Mouse (Mus musculus) lung, postnatal 10 days (tissue): ENCODE measurements around the gene Mcm7.
"Not testable (repeated sequence)": the region's sequence is repeated elsewhere in the genome, so short reads cannot be mapped to it uniquely, and the experiment has no call there.

Source experiments
- DNase-seq: peaks from one replicate; pipeline ENCODE4 v3.0.0; 2021

Gene Mcm7

GRCm38 (mm10) chr5:138171695-138172491, at the start of gene Mcm7, which contains the start of gene Ap4m1:
Gene Mcm7, minus strand, starts transcription at chr5:138172422.
Gene Ap4m1, plus strand, starts transcription at chr5:138172002.
- peak; percentile 99 for DNase-seq

GRCm38 (mm10) chr5:138219864-138220263, 47.6 kb upstream of the Mcm7 start:
- DNase-seq = no peak

- not testable (repeated sequence) for DNase-seq
Measured at GRCm38 (mm10) chr5:138216632-138217031, 44.4 kb upstream of the Mcm7 start.

- no peak for DNase-seq
Measured at GRCm38 (mm10) chr5:138207873-138208272, 35.7 kb upstream of the Mcm7 start.

GRCm38 (mm10) chr5:138207253-138207652, 35.0 kb upstream of the Mcm7 start:
- no peak for DNase-seq

GRCm38 (mm10) chr5:138202086-138202485, 29.9 kb upstream of the Mcm7 start:
- DNase-seq = no peak

- no peak for DNase-seq
Measured at GRCm38 (mm10) chr5:138199576-138199975, 27.4 kb upstream of the Mcm7 start.

- DNase-seq = no peak
Measured at GRCm38 (mm10) chr5:138195463-138195862, 23.2 kb upstream of the Mcm7 start.

- peak; percentile 37 for DNase-seq
Measured at GRCm38 (mm10) chr5:138194755-138195345, 22.6 kb upstream of the Mcm7 start.

- peak; percentile 91 for DNase-seq
Measured at GRCm38 (mm10) chr5:138193771-138194727, 21.8 kb upstream of the Mcm7 start, which contains the start of gene Mblac1. Gene Mblac1, plus strand, starts transcription at chr5:138194314.

- DNase-seq = peak; percentile 83
Measured at GRCm38 (mm10) chr5:138187661-138188306, 15.6 kb upstream of the Mcm7 start.

GRCm38 (mm10) chr5:138186950-138187638, 14.9 kb upstream of the Mcm7 start, which contains the start of the genes Taf6 and Cnpy4:
Gene Taf6, minus strand, starts transcription at chr5:138187451.
Gene Cnpy4, plus strand, starts transcription at chr5:138187485.
- peak; percentile 93 for DNase-seq

- DNase-seq = peak; percentile 34
Measured at GRCm38 (mm10) chr5:138173217-138173616, 995 bp upstream of the Mcm7 start.

GRCm38 (mm10) chr5:138170936-138171561, 1.2 kb downstream of the Mcm7 start:
- DNase-seq = peak; percentile 98

GRCm38 (mm10) chr5:138165594-138165993, 6.6 kb downstream of the Mcm7 start:
- DNase-seq = no peak

GRCm38 (mm10) chr5:138163610-138164009, 8.6 kb downstream of the Mcm7 start:
- no peak for DNase-seq

- DNase-seq = no peak
Measured at GRCm38 (mm10) chr5:138163046-138163445, 9.2 kb downstream of the Mcm7 start.

GRCm38 (mm10) chr5:138160842-138161665, 11.2 kb downstream of the Mcm7 start, which contains the start of gene Cops6:
Gene Cops6, plus strand, starts transcription at chr5:138161071.
- DNase-seq = peak; percentile 97

GRCm38 (mm10) chr5:138160224-138160762, 11.9 kb downstream of the Mcm7 start:
- DNase-seq = no peak

GRCm38 (mm10) chr5:138155443-138155976, 16.7 kb downstream of the Mcm7 start, which contains the start of gene Zfp113:
Gene Zfp113, minus strand, starts transcription at chr5:138155744.
- DNase-seq = peak; percentile 95
